Comparison of ENCODE assay signal across 12 mouse cellular contexts in the genomic region with DNA sequence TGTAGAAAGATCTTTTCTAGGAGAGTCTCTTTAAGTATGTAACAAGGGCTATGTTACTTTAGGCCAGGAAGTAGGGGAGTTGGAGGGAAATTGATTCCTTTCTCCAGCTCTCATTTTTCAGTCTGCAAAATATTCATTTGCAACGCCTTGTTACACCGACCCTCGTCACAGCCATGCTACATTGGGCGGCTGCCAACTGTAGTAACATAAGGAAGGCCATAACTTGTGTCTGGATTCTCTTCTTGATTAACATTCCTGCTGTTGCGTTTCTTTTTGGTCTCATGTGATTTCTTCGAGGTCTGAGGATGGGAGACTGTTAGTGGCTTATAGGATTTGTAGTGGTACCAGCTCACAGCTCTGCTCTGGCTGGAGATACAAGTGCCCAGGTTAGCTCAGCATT. TPM values are rescaled to one million over a fixed set of nuclear protein-coding genes. Genes with fewer than 3 reads are reported as not detected.
A peak's percentile ranks its signal among the peaks of the same experiment; 100 is the strongest.
DNase-seq lines count a peak whose midpoint lies in the region; ATAC-seq and TF ChIP-seq lines count a peak whose summit lies in the region.
"Had no signal": no experiment of that assay in that cellular context is flagged by ENCODE, and none has a peak within 500 bp of the region (broad histone marks: within the 10 kb centered on the region; RNA-seq: fewer than 3 reads in every experiment).

No protein-coding gene starts in this region.

- peak; percentile 11 for DNase-seq in gastrocnemius, postnatal 10 days
- no peak for DNase-seq in gastrocnemius, postnatal 36 days
- DNase-seq in kidney, adult 2 months, result no peak
- DNase-seq in MEL (ENCODE audit: low read depth, low spot score), result peak; percentile 36
- DNase-seq in embryo, embryonic 10.5 days (ENCODE audit: low spot score), result no peak
- DNase-seq: lung, adult 18-20 months; right cerebral cortex, postnatal 25 days had no signal

- ATAC-seq in kidney, embryonic 16.5 days (ENCODE audit: low FRiP score, low TSS enrichment), result no peak
- no peak for ATAC-seq in intestine, embryonic 15.5 days
- no peak for ATAC-seq in erythroblast, adult 5-6 weeks (replicated peaks; ENCODE audit: low FRiP score, poor library complexity, severe bottlenecking)

- peak overlapping the region; percentile 56; the same call in 1 of the 2 replicates for H3K27ac ChIP-seq in kidney, embryonic 16.5 days (ENCODE audit: low read length)
- no peak overlapping the region for H3K27ac ChIP-seq in kidney, adult 2 months (ENCODE audit: insufficient read depth, low read depth, low read length)
- H3K27ac ChIP-seq in MEL (ENCODE audit: control insufficient read depth, low read depth, low read length), result no peak overlapping the region
- 0 out of 2 replicates have a peak overlapping the region, but pooled peaks have one; percentile 9 for H3K27ac ChIP-seq in intestine, embryonic 15.5 days
- H3K27ac ChIP-seq: layer of hippocampus, adult 2 months had no signal

- peaks cover 10% of the 10 kb centered on the region; the same call in 1 of the 2 replicates for H3K27me3 ChIP-seq in kidney, embryonic 16.5 days (ENCODE audit: insufficient read depth, low read length)
- no peaks in the 10 kb centered on the region for H3K27me3 ChIP-seq in kidney, adult 2 months (replicated peaks; ENCODE audit: control insufficient read depth, insufficient read depth, low read length)
- no peaks in the 10 kb centered on the region for H3K27me3 ChIP-seq in MEL (ENCODE audit: control insufficient read depth in 1 of 2, insufficient read depth in 2 of 2, low read length in 2 of 2)
- no peaks in the 10 kb centered on the region for H3K27me3 ChIP-seq in intestine, embryonic 15.5 days (replicated peaks)

- TF ChIP-seq CTCF in kidney, adult 2 months (conservative IDR thresholded peaks at IDR 0.05; ENCODE audit: insufficient read depth, insufficient read length, low read depth, low read length), result no peak
- no peak for TF ChIP-seq CTCF in MEL (IDR thresholded peaks at IDR 0.05 in 2 of 3, conservative IDR thresholded peaks at IDR 0.05 in 1 of 3; ENCODE audit: control insufficient read depth in 1 of 3, insufficient read depth in 1 of 3, low read depth in 2 of 3, low read length in 3 of 3, poor library complexity in 1 of 3, severe bottlenecking in 1 of 3)

- no peak overlapping the region for H3K4me3 ChIP-seq in kidney, embryonic 16.5 days (ENCODE audit: low read length)
- no peak overlapping the region for H3K4me3 ChIP-seq in kidney, adult 2 months (ENCODE audit: insufficient read depth, low read depth, low read length)
- H3K4me3 ChIP-seq in MEL (ENCODE audit: control insufficient read depth in 1 of 2, insufficient read depth in 1 of 2, low read depth in 2 of 2, low read length in 2 of 2), result no peak overlapping the region
- no peak overlapping the region for H3K4me3 ChIP-seq in intestine, embryonic 15.5 days (replicated peaks)
- H3K4me3 ChIP-seq: layer of hippocampus, adult 2 months; myocyte had no signal

- intact Hi-C loops in gastrocnemius, postnatal 36 days (cut with DNase I), result no loop called here

- peaks cover 69% of the 10 kb centered on the region for H3K79me2 ChIP-seq in MEL (ENCODE audit: control insufficient read depth, insufficient read depth, low read length, poor library complexity)

- TF ChIP-seq EP300 in MEL (IDR thresholded peaks at IDR 0.05; ENCODE audit: low read depth in 1 of 2, low read length in 2 of 2), result no peak

- peaks cover 35% of the 10 kb centered on the region for H3K4me1 ChIP-seq in kidney, embryonic 16.5 days (ENCODE audit: insufficient read depth, low read length)
- peaks cover 5% of the 10 kb centered on the region; the same call in 1 of the 2 replicates for H3K4me1 ChIP-seq in kidney, adult 2 months (ENCODE audit: control insufficient read depth, insufficient read depth, low read length)
- H3K4me1 ChIP-seq in MEL (ENCODE audit: control insufficient read depth in 1 of 2, insufficient read depth in 2 of 2, low read length in 2 of 2), result peaks cover 3 to 28% of the 10 kb centered on the region in 2 experiments
- 0 out of 2 replicates have a peak, but pooled peaks cover 3% of the 10 kb centered on the region for H3K4me1 ChIP-seq in intestine, embryonic 15.5 days (replicated peaks)

- WGBS in kidney, embryonic 16.5 days, result 34% methylated on average over 6 of the region's 6 CpGs
- WGBS in kidney, adult 2 months, result 14% methylated on average over 6 of the region's 6 CpGs
- WGBS in intestine, embryonic 15.5 days, result 39% methylated on average over 6 of the region's 6 CpGs

- H3K36me3 ChIP-seq in kidney, embryonic 16.5 days (ENCODE audit: insufficient read depth, low read length), result no peaks in the 10 kb centered on the region
- no peaks in the 10 kb centered on the region for H3K36me3 ChIP-seq in kidney, adult 2 months (ENCODE audit: control insufficient read depth, insufficient read depth, low read length)
- peaks cover 4 to 46% of the 10 kb centered on the region in 2 experiments for H3K36me3 ChIP-seq in MEL (ENCODE audit: control insufficient read depth in 1 of 2, insufficient read depth in 2 of 2, low read length in 2 of 2)
- no peaks in the 10 kb centered on the region for H3K36me3 ChIP-seq in intestine, embryonic 15.5 days

- no peak for TF ChIP-seq POLR2A in kidney, adult 2 months (IDR thresholded peaks at IDR 0.05; ENCODE audit: low read depth, low read length)
- no peak for TF ChIP-seq POLR2A in MEL (IDR thresholded peaks at IDR 0.05; ENCODE audit: control insufficient read depth in 1 of 2, insufficient read depth in 1 of 2, low read depth in 1 of 2, low read length in 2 of 2, poor library complexity in 1 of 2)

- no peaks in the 10 kb centered on the region for H3K9me3 ChIP-seq in kidney, embryonic 16.5 days (ENCODE audit: low read length)
- H3K9me3 ChIP-seq in MEL (replicated peaks; ENCODE audit: insufficient read depth, low read length), result no peaks in the 10 kb centered on the region
- no peaks in the 10 kb centered on the region for H3K9me3 ChIP-seq in intestine, embryonic 15.5 days

- TF ChIP-seq RAD21 in MEL (IDR thresholded peaks at IDR 0.05; ENCODE audit: low read depth, low read length), result no peak

- no peak overlapping the region for H3K9ac ChIP-seq in kidney, embryonic 16.5 days (replicated peaks; ENCODE audit: low read length)
- H3K9ac ChIP-seq in MEL (ENCODE audit: control insufficient read depth, low read depth, low read length, poor library complexity, severe bottlenecking), result no peak overlapping the region
- no peak overlapping the region for H3K9ac ChIP-seq in intestine, embryonic 15.5 days

- H3K4me2 ChIP-seq in kidney, embryonic 16.5 days (replicated peaks; ENCODE audit: low read depth, low read length), result peak overlapping the region; percentile 80; the same call in 1 of the 2 replicates
- peak overlapping the region; percentile 73 for H3K4me2 ChIP-seq in intestine, embryonic 15.5 days (replicated peaks)

TF ChIP-seq in MEL, 35 proteins besides CTCF, POLR2A, EP300 and RAD21:
- TF ChIP-seq BHLHE40 (IDR thresholded peaks at IDR 0.05; ENCODE audit: borderline replicate concordance, low read depth, low read length), result no peak

RNA-seq across cellular contexts. Expression of a gene that starts 4.5 kb away (rescaled TPM):
- total RNA-seq in gastrocnemius, postnatal 10 days (2021), result 10 to 100 TPM in 1 of 2 experiments, 1 to 10 TPM in 1; 9.8 to 11.7 TPM
- total RNA-seq in gastrocnemius, postnatal 36 days (2021), result 1 to 10 TPM; 2.4 to 2.6 TPM
- 56.4 and 57.2 TPM in 2 replicates for polyA plus RNA-seq in kidney, embryonic 16.5 days (2015; fragmentation: Nextera tagmentation; extraction: Ambion mirVana)
- polyA plus RNA-seq in kidney, adult 2 months (2012; rRNA removed), result 15.9 and 16.3 TPM in 2 replicates
- 92.4 and 94.1 TPM in 2 replicates for total RNA-seq in MEL (2012; rRNA removed)
- 10 to 100 TPM; 34.3 to 72.8 TPM for polyA plus RNA-seq in MEL (2012; ENCODE audit: insufficient read depth in 1 of 2, insufficient read length in 2 of 2, low read depth in 1 of 2, low replicate concordance in 2 of 2, missing spikeins in 1 of 2)
- polyA plus RNA-seq in intestine, embryonic 15.5 days (2015; fragmentation: Nextera tagmentation; extraction: Ambion mirVana), result 43.2 and 44.7 TPM in 2 replicates
- total RNA-seq in erythroblast, adult 5-6 weeks (2015; ENCODE audit: low replicate concordance), result 12.3 and 18.6 TPM in 2 replicates
- 11.0 and 12.2 TPM in 2 replicates for total RNA-seq in erythroblast, adult 5-6 weeks (2017; ENCODE audit: low replicate concordance)

Comparison
In these comparisons a context has a peak if more than half of its experiments do, and no peak if none do; other contexts are left out.
1. DNase-seq: peak in gastrocnemius, postnatal 10 days (single experiment) and MEL (single experiment); none in gastrocnemius, postnatal 36 days (0 of 2), kidney, adult 2 months (single experiment) and embryo, embryonic 10.5 days (single experiment).
2. H3K27ac ChIP-seq: peak in kidney, embryonic 16.5 days (single experiment) and intestine, embryonic 15.5 days (single experiment); none in kidney, adult 2 months (single experiment) and MEL (single experiment).